Mouse (Mus musculus): ENCODE measurements around the gene Cd93.

DNA sequence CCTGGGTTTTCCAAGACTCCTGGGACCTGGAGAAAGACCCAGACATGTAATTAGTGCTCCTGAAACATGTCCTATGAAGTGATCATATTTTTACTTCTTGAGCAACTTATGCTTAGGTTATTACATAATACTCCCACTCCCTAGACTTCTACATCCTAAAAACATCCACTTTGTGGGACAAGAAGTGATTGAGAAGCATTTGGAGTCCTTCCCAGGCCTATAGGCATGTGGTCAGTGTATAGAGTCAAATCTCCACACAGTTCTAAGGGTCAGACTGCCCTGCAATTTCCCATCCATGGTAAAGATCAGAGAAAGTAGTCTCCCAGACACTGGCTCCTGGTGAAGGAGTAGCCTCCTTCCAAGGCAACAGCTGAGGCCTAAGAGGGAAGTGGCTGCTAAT is 12.0 kb upstream of the Cd93 start:
- TF ChIP-seq E2F4 (IDR thresholded peaks at IDR 0.05; ENCODE audit: borderline replicate concordance, low read depth, low read length) (no peak), GABPA (IDR thresholded peaks at IDR 0.05; ENCODE audit: low read depth, low read length) (no peak), CTCF (IDR thresholded peaks at IDR 0.05 in 2 of 3, conservative IDR thresholded peaks at IDR 0.05 in 1 of 3; ENCODE audit: control insufficient read depth in 1 of 3, insufficient read depth in 1 of 3, low read depth in 2 of 3, low read length in 3 of 3, poor library complexity in 1 of 3, severe bottlenecking in 1 of 3) (no peak), JUND (IDR thresholded peaks at IDR 0.05; ENCODE audit: low read depth, low read length) (no peak), SMC3 (IDR thresholded peaks at IDR 0.05; ENCODE audit: low read depth, low read length) (no peak), ZC3H11A (IDR thresholded peaks at IDR 0.05; ENCODE audit: low read depth, low read length) (no peak), POLR2A (IDR thresholded peaks at IDR 0.05; ENCODE audit: control insufficient read depth in 1 of 2, insufficient read depth in 1 of 2, low read depth in 1 of 2, low read length in 2 of 2, poor library complexity in 1 of 2) (no peak)
